Mouse (Mus musculus): Measurements from ENCODE around the gene Zfp119b. TPM values are rescaled to one million over a fixed set of nuclear protein-coding genes. Genes with fewer than 3 reads are reported as not detected.

Zfp119b gene
- total RNA-seq, 4 experiments from 2014 or later: 2.9 to 7.1 (median 4.9) TPM

Other genes with a start within 250 kb of the Zfp119b start
- gene Pot1b, start 236.9 kb downstream of the Zfp119b start, total RNA-seq (2022): 10 to 100 TPM in 2 of 4 experiments, 1 to 10 TPM in 2; 8.4 to 13.7 (median 11.5) TPM
- gene Adgre4, start 199.5 kb downstream of the Zfp119b start, total RNA-seq (2022): under 1 TPM; 0.23 to 0.99 (median 0.59) TPM
- gene Zfp119a, start 70.6 kb downstream of the Zfp119b start, total RNA-seq (2022): 1 to 10 TPM; 6.7 to 9.8 (median 8.3) TPM
- 1 to 10 TPM; 3.7 to 9.2 (median 6.3) TPM for gene Zfp959, start 57.4 kb downstream of the Zfp119b start, total RNA-seq (2022)
- 1 to 10 TPM in 3 of 4 experiments, under 1 TPM in 1; 0.49 to 2.0 (median 1.5) TPM for gene Ebi3, start 3.1 kb upstream of the Zfp119b start, total RNA-seq (2022)
- gene Yju2, start 9.6 kb upstream of the Zfp119b start, total RNA-seq (2022): 10 to 100 TPM; 18.6 to 21.4 (median 20.3) TPM
- gene Shd, start 21.0 kb upstream of the Zfp119b start, total RNA-seq (2022): 1 to 10 TPM; 1.7 to 4.8 (median 3.0) TPM
- gene Fsd1, start 37.0 kb upstream of the Zfp119b start, total RNA-seq (2022): 1 to 10 TPM in 3 of 4 experiments, under 1 TPM in 1; 0.87 to 3.4 (median 2.9) TPM
- 1 to 10 TPM; 4.8 to 9.3 (median 6.8) TPM for gene Stap2, start 56.1 kb upstream of the Zfp119b start, total RNA-seq (2022)
- gene Mpnd, start 56.2 kb upstream of the Zfp119b start, total RNA-seq (2022): 100 to 1,000 TPM; 101 to 119 (median 110) TPM
- 10 to 100 TPM; 44.3 to 52.5 (median 49.9) TPM for gene Sh3gl1, start 87.1 kb upstream of the Zfp119b start, total RNA-seq (2022)
- 1 to 10 TPM; 3.8 to 6.0 (median 4.3) TPM for gene Chaf1a, start 90.9 kb upstream of the Zfp119b start, total RNA-seq (2022)
- gene Ubxn6, start 125.5 kb upstream of the Zfp119b start, total RNA-seq (2022): 10 to 100 TPM; 67.6 to 93.5 (median 82.6) TPM
- 100 to 1,000 TPM in 1 of 4 experiments, 10 to 100 TPM in 3; 55.6 to 123 (median 80.3) TPM for gene Hdgfl2, start 130.1 kb upstream of the Zfp119b start, total RNA-seq (2022)
- gene Plin4, start 160.3 kb upstream of the Zfp119b start, total RNA-seq (2022): 100 to 1,000 TPM in 1 of 4 experiments, 10 to 100 TPM in 3; 45.4 to 191 (median 87.0) TPM
- 10 to 100 TPM; 20.4 to 32.6 (median 26.9) TPM for gene Plin5, start 168.1 kb upstream of the Zfp119b start, total RNA-seq (2022)
- gene Lrg1, start 172.5 kb upstream of the Zfp119b start, total RNA-seq (2022): 10 to 100 TPM; 14.5 to 34.6 (median 16.4) TPM
- 10 to 100 TPM in 2 of 4 experiments, 1 to 10 TPM in 2; 6.6 to 12.7 (median 10.9) TPM for gene Sema6b, start 190.8 kb upstream of the Zfp119b start, total RNA-seq (2022)
- gene Tnfaip8l1, start 213.0 kb upstream of the Zfp119b start, total RNA-seq (2022): 1 to 10 TPM; 2.2 to 4.2 (median 3.8) TPM
- gene Mydgf, start 234.4 kb upstream of the Zfp119b start, total RNA-seq (2022): 10 to 100 TPM; 49.4 to 62.3 (median 54.2) TPM